Mouse (Mus musculus) kidney, postnatal 0 days (tissue): ENCODE data around the gene Npw. TPM values are rescaled to one million over a fixed set of nuclear protein-coding genes. Genes with fewer than 3 reads are reported as not detected.

Experiments
- ATAC-seq: fragments of 200-750 bp; cut with Nextera tagmentation; replicated peaks from 2 replicates; pipeline ENCODE4 v1.8.0; 2017; ENCODE audit warnings: low read depth, moderate number of reproducible peaks, moderate TSS enrichment, moderate library complexity; ENCODE audit not compliant: low FRiP score
- DNase-seq: peaks from one replicate; pipeline ENCODE4 v3.0.0-alpha.2; 2016; ENCODE audit warnings: low spot score
- H3K27ac ChIP-seq: fragments of 300-500 bp; sonication (generic); 2 replicates; pipeline ENCODE4 v1.5.1; 2014; ENCODE audit warnings: mild to moderate bottlenecking
- H3K27me3 ChIP-seq: fragments of 300-500 bp; sonication (generic); 2 replicates; pipeline ENCODE4 v1.6.1; 2014; ENCODE audit warnings: low read length, mixed read lengths; ENCODE audit not compliant: insufficient read depth
- H3K36me3 ChIP-seq: fragments of 300-500 bp; sonication (generic); 2 replicates; pipeline ENCODE4 v1.6.1; 2014; ENCODE audit warnings: low read length, mixed read lengths; ENCODE audit not compliant: insufficient read depth
- H3K4me1 ChIP-seq: fragments of 300-500 bp; sonication (generic); replicated peaks from 2 replicates; pipeline ENCODE4 v1.6.1; 2014; ENCODE audit warnings: antibody characterized with exemption, low read length, mixed read lengths; ENCODE audit not compliant: insufficient read depth
- H3K4me2 ChIP-seq: fragments of 300-500 bp; sonication (generic); 2 replicates; pipeline ENCODE4 v1.6.1; 2014; ENCODE audit warnings: mild to moderate bottlenecking, low read length, moderate library complexity, mixed read lengths
- H3K4me3 ChIP-seq: fragments of 300-500 bp; sonication (generic); replicated peaks from 2 replicates; pipeline ENCODE4 v1.5.1; 2014; ENCODE audit warnings: low read depth, low read length
- H3K9ac ChIP-seq: fragments of 300-500 bp; sonication (generic); 2 replicates; pipeline ENCODE4 v1.6.1; 2014; ENCODE audit warnings: low read depth, low read length
- H3K9me3 ChIP-seq: fragments of 300-500 bp; sonication (generic); replicated peaks from 2 replicates; pipeline ENCODE4 v1.6.1; 2016; ENCODE audit warnings: low read length, inconsistent platforms, mixed read lengths
- CTCF ChIP-seq: IDR thresholded peaks from 2 replicates; pipeline ENCODE4 v1.5.1; 2016; ENCODE audit warnings: antibody characterized with exemption, low read depth, mild to moderate bottlenecking, moderate library complexity
- WGBS: fragments of 180-500 bp; shearing (Covaris S2); extraction: QIAGEN DNeasy Blood & Tissue Kit; methylation state at CpG from one replicate; pipeline ENCODE4 v1.1.7; 2014; 5-methylcytosine and 5-hydroxymethylcytosine counted together
- polyA plus RNA-seq: library from polyadenylated mRNA; unstranded; fragments of >200 nt; fragmentation: Nextera tagmentation; extraction: Ambion mirVana; gene quantifications from 2 replicates; pipeline ENCODE4 v1.2.1, GENCODE M21; 2015

Npw gene
- polyA plus RNA-seq, 1 experiment from 2014 or later = 0.32 TPM

- DNase-seq (no peak), ATAC-seq (no peak)
- peaks cover 15% of the 10 kb centered on the region for H3K4me1 ChIP-seq
- TF ChIP-seq CTCF = no peak
- no peaks in the 10 kb centered on the region for H3K9me3 ChIP-seq
- peaks cover 14% of the 10 kb centered on the region for H3K27me3 ChIP-seq
- H3K9ac ChIP-seq = peak overlapping the region; percentile 40
- H3K4me3 ChIP-seq = peak overlapping the region; percentile 32
- WGBS = 21% methylated on average over 23 of the region's 23 CpGs
- no peak overlapping the region for H3K27ac ChIP-seq
- H3K4me2 ChIP-seq = peak overlapping the region; percentile 61
- H3K36me3 ChIP-seq = 0 out of 2 replicates have a peak, but pooled peaks cover 2% of the 10 kb centered on the region
These were observed 29.3 kb upstream of the Npw start for GRCm38 (mm10) chr17:24687599-24687998.

GRCm38 (mm10) chr17:24687146-24687595 is 28.9 kb upstream of the Npw start:
- Histone ChIP-seq H3K4me3 (peak overlapping the region; percentile 32), H3K36me3 (0 out of 2 replicates have a peak, but pooled peaks cover 2% of the 10 kb centered on the region), H3K4me1 (peaks cover 15% of the 10 kb centered on the region), H3K27ac (no peak overlapping the region), H3K27me3 (peaks cover 14% of the 10 kb centered on the region), H3K9me3 (no peaks in the 10 kb centered on the region), H3K9ac (peak overlapping the region; percentile 40), H3K4me2 (peak overlapping the region; percentile 61)
- ATAC-seq (peak; percentile 52), DNase-seq (no peak)
- peak; percentile 20; the same call in 1 of the 2 replicates for TF ChIP-seq CTCF
- WGBS = under 1% methylated on average over 24 of the region's 25 CpGs

GRCm38 (mm10) chr17:24686514-24686913 is 28.3 kb upstream of the Npw start:
- TF ChIP-seq CTCF = no peak
- WGBS = 40% methylated on average over 16 of the region's 16 CpGs
- peaks cover 15% of the 10 kb centered on the region for H3K4me1 ChIP-seq
- peak; percentile 73 for DNase-seq
- 0 out of 2 replicates have a peak, but pooled peaks cover 4% of the 10 kb centered on the region for H3K36me3 ChIP-seq
- no peak for ATAC-seq
- peak overlapping the region; percentile 1; the same call in 1 of the 2 replicates for H3K4me2 ChIP-seq
- H3K27me3 ChIP-seq = peaks cover 14% of the 10 kb centered on the region
- no peak overlapping the region for H3K4me3 ChIP-seq
- no peak overlapping the region for H3K27ac ChIP-seq
- no peak overlapping the region for H3K9ac ChIP-seq
- no peaks in the 10 kb centered on the region for H3K9me3 ChIP-seq

- no peak for ATAC-seq
- no peaks in the 10 kb centered on the region for H3K9me3 ChIP-seq
- 81% methylated on average over 24 of the region's 24 CpGs for WGBS
These were observed 19.3 kb upstream of the Npw start for GRCm38 (mm10) chr17:24677500-24678080.

GRCm38 (mm10) chr17:24676877-24677276 is 18.6 kb upstream of the Npw start:
- DNase-seq (no peak), ATAC-seq (no peak)
- Histone ChIP-seq H3K27ac (no peak overlapping the region), H3K36me3 (peaks cover 45% of the 10 kb centered on the region), H3K9me3 (no peaks in the 10 kb centered on the region), H3K9ac (no peak overlapping the region), H3K27me3 (no peaks in the 10 kb centered on the region), H3K4me2 (no peak overlapping the region), H3K4me3 (no peak overlapping the region), H3K4me1 (peaks cover 6% of the 10 kb centered on the region)
- WGBS = 93% methylated on average over 5 of the region's 5 CpGs
- TF ChIP-seq CTCF = no peak

More at GRCm38 (mm10) chr17:24677500-24678080, 19.3 kb upstream of the Npw start:
- no peak for TF ChIP-seq CTCF
- no peak overlapping the region for H3K27ac ChIP-seq
- DNase-seq = no peak
- H3K4me1 ChIP-seq = no peaks in the 10 kb centered on the region
- no peaks in the 10 kb centered on the region for H3K27me3 ChIP-seq
- peaks cover 48% of the 10 kb centered on the region for H3K36me3 ChIP-seq
- H3K9ac ChIP-seq = no peak overlapping the region
- H3K4me2 ChIP-seq = no peak overlapping the region
- H3K4me3 ChIP-seq = no peak overlapping the region

GRCm38 (mm10) chr17:24676187-24676586 is 17.9 kb upstream of the Npw start:
- no peaks in the 10 kb centered on the region for H3K9me3 ChIP-seq
- WGBS = 64% methylated on average over 2 of the region's 2 CpGs

More at GRCm38 (mm10) chr17:24676187-24676586, 17.9 kb upstream of the Npw start:
- Histone ChIP-seq H3K27ac (no peak overlapping the region), H3K4me2 (no peak overlapping the region), H3K36me3 (peaks cover 41% of the 10 kb centered on the region), H3K4me1 (peaks cover 13% of the 10 kb centered on the region), H3K9ac (no peak overlapping the region), H3K4me3 (no peak overlapping the region), H3K27me3 (no peaks in the 10 kb centered on the region)
- peak; percentile 85 for DNase-seq
- 0 out of 2 replicates have a peak, but pooled peaks have one; percentile 23 for ATAC-seq
- TF ChIP-seq CTCF = peak; percentile 85
